Mouse (Mus musculus) c-Kit-positive CD71-negative TER-119-negative erythroid progenitor cells, embryonic 14.5 days (primary cell): Measurements from ENCODE around the gene C1ra.
"Not testable (repeated sequence)": the region's sequence is repeated elsewhere in the genome, so short reads cannot be mapped to it uniquely, and the experiment has no call there.

Source experiments
- DNase-seq: peaks from one replicate; pipeline ENCODE4 v3.0.0-alpha.2; 2013; ENCODE audit warnings: low read depth

C1ra gene

DNA sequence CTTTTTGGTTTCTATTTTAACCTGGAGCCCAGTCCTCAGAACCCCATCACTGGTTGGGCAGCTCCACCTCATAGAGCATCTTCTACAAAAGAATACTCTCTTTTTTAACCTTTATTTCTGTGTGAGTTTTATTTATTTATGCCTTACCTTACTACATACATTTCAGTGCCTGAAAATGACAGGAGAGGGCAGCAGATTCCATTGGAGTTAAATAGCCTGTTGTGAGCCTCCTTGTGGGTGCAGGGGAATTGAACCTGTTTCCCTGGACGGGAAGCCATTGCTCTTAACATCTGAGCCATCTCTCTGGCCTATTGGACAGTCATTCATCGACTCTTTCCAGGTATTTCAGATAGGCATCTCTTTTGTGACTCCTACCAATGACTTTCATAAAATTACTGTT is 33.2 kb downstream of the C1ra start:
- no peak for DNase-seq

DNA sequence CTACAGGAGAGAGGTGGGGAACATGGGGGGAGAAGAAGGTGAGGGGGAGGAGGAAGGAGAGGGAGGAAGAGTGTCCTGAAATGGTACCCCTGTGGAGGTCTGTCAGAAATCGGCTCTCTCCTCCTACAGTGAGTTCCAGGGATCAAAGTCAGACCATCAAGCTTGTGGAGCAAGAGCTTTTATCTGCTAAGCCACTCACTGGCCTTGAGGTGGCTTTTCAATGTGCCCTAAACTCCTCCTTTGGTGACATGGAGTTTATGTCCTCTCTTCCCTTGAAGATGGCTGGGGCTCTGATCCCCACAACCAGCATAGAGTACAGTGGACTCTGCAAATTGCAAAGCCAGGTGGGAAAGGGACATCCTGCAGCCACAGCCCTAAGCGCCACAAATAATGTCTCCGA is 35.8 kb downstream of the C1ra start:
- DNase-seq = not testable (repeated sequence)

- no peak for DNase-seq
Observed at GRCm38 (mm10) chr6:124549023-124549550, 36.9 kb downstream of the C1ra start.

DNA sequence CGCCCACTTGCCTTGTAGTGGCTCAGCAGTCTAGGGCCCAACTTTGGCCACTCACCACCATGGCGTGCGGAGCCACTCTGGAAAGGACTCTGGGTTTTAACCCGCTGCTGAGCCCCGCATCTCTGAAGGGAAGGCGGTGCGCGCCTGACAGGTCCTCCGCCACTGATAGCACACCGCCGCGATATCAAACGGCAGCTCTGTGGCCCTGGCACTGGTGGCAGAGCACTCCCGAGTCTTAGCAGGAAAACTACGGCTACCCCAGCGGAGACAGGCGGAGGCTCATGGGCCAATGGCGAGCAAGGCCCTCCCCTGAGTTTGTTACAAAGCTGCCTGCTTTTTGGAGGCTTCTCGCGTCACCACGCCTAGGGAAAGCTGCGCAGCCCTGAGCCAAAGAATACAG is 40.6 kb downstream of the C1ra start:
- DNase-seq = no peak

GRCm38 (mm10) chr6:124555956-124556355 is 43.8 kb downstream of the C1ra start:
- not testable (repeated sequence) for DNase-seq

- not testable (repeated sequence) for DNase-seq
Observed at GRCm38 (mm10) chr6:124561156-124561555, 49.0 kb downstream of the C1ra start.

GRCm38 (mm10) chr6:124561611-124562010 is 49.4 kb downstream of the C1ra start:
- not testable (repeated sequence) for DNase-seq

DNA sequence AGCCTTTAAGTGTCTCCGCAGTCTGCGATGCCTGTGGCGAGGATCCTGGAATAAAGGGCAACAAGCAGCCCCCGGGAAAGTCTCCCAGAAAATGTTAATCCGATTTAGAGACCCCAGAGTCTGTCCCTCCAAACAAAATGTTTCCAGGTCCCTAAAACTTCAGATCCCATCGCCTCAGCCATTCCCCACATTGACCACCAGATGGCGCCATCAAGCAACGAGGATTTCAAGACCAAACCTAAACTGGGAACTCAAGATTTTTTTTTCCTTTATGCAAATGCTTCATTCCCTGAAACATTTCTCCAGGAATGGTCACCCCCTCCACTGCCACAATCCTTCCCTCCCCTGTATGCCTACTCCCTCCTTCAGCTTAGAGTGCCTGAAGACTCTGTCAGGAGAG is 57.8 kb downstream of the C1ra start, which contains the start of gene C1rb:
TSS of gene C1rb (plus strand) at position 269 of the 400 bp plus-strand sequence.
- DNase-seq = peak; percentile 62
